Mouse (Mus musculus) embryo, embryonic 11 days (tissue): ENCODE measurements around the gene Fam184b.

ENCODE experiments used
- DNase-seq: peaks from one replicate; pipeline ENCODE4 v3.0.0-alpha.2; 2015

Fam184b gene

GRCm38 (mm10) chr5:45593276-45593675 is 46.1 kb downstream of the Fam184b start:
- DNase-seq = no peak

DNA sequence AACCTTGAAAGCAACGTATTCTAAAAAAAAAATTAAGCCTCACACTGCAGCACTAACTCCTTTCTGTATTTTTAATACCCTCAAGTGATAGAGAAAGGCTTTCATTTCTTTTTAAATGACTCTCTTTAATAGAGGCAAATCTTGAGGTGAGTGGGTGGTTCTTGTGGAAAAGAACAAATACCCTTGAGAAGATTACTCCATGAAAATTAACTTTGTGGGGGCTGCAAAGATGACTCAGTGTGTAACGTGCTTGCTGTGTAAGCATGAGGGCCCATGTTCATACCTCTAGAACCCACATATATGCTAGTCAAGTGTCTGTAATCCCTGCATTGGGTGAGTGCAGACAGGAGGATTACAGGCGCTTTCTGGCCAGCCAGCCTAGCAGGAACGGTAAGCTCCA is 49.3 kb downstream of the Fam184b start:
- no peak for DNase-seq

DNA sequence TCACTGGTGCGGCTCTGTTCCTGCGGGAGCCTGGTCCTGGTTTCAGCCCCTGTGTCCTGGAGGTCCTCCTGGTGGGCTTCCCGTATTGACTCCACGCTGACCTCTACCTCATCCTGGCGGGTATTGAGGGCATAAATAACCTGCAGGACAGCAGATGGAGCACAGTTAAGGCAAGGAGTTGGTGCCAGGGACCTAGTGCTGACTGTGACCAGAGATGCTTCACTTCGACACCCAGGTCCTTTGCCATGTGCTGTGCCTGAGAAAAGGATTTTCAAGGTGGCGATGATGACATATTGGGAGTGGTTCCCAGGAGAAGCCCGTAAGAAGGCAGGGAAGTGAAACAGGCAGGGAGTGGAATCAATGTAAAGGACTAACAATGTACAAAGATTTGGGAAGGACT is 54.8 kb downstream of the Fam184b start:
- no peak for DNase-seq

DNA sequence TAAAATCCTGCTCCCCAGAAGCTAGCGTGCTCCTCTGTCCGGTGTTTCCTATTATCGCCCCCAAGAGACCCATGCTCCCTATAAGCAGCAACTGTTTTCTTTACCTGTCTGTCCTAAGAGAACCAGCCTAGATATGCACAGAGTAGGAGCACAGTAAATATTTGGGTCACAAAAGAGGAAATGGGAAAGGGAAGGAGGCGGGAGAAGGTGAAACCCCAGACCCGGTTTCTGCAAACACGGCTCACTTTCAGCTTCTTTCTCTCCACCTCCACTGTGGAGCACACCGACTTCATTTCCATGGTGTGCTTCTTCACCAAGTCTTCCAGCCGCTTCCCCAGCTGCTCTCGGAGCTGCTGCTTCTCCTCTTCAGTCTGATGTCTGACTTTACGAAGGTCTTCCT is 59.1 kb downstream of the Fam184b start:
- DNase-seq = no peak

DNA sequence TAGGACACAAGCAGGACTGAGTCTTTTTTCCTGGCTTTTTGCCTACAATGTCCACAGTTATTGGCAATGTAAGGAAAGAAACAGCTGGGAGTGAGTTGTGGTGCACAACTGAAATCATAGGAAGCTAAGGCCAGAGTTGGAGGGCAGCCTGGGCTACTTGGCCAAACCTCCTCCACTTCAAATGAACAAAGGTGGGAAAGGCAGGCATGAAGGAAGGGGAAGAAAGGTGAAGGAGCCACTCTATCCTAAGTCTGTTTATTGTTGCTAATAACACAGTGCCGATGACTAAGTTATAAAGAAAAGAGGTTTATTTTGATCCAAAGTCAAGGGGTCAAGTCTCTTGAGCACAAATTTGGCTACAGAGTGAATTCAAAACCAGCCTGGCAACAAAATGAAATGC is 62.0 kb downstream of the Fam184b start:
- DNase-seq = no peak

DNA sequence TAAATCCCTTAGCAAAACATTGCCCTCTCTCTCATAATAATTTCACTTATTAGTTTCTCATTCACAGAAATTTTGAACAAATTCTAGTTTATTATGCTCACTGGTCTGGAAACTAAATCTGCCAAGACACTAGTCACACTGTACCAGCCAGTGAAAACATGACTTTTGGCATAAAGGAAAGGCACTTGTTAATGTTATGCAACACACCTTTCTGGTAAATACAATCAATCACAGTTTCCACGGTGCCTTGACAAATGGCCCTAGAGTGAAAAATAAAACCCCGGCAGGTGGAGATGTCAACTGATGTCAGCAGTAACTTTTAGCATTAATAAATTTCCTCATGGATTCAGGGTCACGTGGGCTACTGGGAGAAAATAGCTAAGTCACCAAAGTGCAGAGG is 62.7 kb downstream of the Fam184b start:
- DNase-seq = no peak

DNA sequence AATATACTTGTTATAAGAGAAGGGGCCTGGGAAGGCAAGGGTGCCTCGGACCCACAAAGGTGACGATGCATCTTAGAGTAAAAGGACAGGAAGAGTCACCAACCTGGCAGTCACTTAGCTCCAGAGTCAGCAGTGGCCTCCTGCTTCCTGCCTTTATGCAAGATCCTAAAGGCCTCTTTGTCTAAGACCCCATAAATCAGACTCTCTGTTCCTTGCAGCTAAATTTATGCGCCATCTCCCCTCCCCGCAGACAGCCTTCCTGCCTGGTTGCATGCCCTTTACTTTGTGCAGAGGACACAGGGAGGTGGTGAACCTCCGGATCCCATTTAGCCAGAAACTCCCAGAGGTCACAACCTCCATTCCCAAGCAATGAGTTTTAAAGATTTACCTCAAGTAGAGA is 66.6 kb downstream of the Fam184b start:
- peak; percentile 63 for DNase-seq

- DNase-seq = no peak
These were observed 73.6 kb downstream of the Fam184b start for GRCm38 (mm10) chr5:45565829-45566228.

DNA sequence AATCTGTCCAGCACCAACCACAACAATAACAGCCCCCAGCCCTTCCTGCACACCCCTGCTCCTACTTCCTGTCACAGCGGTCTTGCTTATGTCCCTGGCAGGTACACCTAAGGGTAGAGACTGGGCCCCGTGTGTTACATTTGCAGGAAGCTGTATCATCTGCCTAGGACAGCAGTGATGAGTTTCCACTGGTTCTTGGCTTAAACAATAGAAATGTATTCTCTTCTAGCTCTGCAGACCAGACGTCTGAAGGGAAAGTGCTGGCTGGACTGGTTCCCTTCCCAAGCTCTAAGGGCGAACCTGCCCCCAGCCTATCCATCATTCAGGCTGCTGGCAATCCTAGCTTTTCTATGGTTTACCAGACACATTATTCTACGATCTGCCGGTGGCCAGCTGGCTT is 75.4 kb downstream of the Fam184b start:
- DNase-seq = no peak

- DNase-seq = no peak
These were observed 89.8 kb downstream of the Fam184b start for GRCm38 (mm10) chr5:45549586-45549985.

- DNase-seq = peak; percentile 37
These were observed 96.0 kb downstream of the Fam184b start for GRCm38 (mm10) chr5:45543374-45543773.

- DNase-seq = no peak
These were observed 99.9 kb downstream of the Fam184b start for GRCm38 (mm10) chr5:45539502-45539901.

DNA sequence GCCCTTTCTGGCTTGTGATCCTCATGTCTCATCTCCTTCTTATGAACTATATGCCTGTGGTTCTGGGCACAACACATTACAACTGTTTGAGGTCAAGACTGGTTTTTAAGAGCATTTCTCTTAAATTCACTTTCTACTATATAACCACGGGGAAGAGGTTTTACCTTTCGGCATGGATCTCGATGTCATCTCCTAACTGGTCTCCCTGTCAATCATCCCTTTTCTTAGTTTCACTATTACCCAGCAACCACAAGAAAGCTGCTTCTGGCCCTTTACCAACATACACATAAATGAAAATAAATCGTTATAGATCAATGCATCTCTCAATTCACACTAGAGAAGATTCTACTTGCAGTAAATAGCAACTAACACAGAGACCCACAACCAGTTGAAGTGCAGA is 104.2 kb downstream of the Fam184b start:
- no peak for DNase-seq

GRCm38 (mm10) chr5:45534319-45535098 is 104.9 kb downstream of the Fam184b start:
- DNase-seq = peak; percentile 80

DNA sequence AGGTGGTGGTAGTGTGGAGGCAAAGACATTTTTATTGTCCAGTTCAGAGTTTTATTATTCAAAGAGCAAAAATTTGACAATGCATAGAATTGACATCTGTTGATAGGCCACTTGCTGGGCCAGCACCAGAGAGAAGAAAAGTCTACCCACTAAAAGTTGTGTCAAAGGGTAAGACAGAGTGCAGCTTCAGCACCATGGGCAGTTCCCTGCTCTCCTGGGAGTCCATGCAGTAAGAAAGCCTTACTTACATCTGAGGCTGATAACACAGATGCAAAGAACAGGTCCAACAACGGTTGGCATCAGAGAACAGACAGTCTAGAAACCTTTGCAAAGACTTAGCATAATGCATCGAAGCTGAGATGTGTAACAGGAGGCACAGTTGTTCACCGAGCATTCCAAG is 109.7 kb downstream of the Fam184b start:
- peak; percentile 42 for DNase-seq

DNA sequence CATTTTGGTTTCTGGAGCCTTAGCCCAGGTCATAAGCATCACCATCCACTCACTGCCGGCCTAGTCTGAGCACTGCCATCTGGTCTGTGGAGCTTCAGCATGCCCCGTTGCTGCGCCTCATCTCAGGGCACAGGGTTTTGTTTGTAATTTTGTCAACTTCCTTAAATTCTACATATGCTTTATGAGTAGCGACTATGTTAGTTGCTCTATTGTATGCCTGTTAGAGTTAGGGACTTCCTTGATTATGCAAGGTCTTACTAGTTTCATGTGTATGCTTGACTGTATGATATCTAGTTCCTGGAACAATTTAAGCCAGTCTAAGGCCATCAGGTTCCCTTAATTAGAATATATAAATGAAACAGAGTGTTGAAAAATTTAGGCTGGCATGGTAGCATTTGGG is 113.1 kb downstream of the Fam184b start:
- no peak for DNase-seq

DNA sequence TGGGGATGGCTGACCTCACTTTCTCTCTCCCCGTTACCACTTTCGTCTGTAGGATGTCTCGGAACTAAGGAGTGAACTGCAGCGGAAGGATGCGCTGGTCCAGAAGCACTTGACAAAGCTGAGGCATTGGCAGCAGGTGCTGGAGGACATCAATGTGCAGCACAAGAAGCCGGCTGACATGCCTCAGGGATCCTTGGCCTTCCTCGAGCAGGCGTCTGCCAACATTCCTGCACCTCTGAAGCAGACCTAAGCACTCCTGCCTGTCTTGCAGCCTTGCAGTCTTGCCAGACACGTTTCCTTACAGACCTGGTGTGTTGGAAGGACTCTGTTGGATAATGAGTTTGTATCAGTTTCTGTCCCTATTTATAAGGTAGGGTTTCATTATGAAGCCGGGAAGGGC is 114.3 kb downstream of the Fam184b start:
- DNase-seq = no peak

DNA sequence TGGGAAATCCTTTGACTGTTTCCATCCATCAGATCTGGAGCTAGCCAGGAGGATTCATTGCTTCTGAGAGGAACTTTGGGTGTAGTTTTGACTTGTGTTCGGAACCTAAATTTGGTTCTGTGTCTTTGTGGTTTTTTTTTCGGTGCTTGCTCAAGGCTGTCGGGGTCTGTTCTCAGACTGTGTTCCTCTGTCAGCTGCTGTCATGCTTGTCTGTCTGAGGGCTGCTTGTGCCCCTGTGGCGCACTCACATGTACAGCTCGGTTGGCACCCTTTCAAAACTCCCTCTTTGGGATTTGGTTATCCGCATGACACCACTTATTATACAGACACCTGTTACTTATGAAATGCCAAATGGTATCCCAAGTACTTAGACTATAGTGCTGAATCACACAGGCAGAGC is 117.8 kb downstream of the Fam184b start:
- no peak for DNase-seq

GRCm38 (mm10) chr5:45520809-45521110 is 118.7 kb downstream of the Fam184b start:
- DNase-seq = no peak

- peak; percentile 93 for DNase-seq
These were observed 119.2 kb downstream of the Fam184b start, which contains the start of gene Med28 for GRCm38 (mm10) chr5:45519960-45520808. Gene Med28, plus strand, starts transcription at chr5:45520229.

DNA sequence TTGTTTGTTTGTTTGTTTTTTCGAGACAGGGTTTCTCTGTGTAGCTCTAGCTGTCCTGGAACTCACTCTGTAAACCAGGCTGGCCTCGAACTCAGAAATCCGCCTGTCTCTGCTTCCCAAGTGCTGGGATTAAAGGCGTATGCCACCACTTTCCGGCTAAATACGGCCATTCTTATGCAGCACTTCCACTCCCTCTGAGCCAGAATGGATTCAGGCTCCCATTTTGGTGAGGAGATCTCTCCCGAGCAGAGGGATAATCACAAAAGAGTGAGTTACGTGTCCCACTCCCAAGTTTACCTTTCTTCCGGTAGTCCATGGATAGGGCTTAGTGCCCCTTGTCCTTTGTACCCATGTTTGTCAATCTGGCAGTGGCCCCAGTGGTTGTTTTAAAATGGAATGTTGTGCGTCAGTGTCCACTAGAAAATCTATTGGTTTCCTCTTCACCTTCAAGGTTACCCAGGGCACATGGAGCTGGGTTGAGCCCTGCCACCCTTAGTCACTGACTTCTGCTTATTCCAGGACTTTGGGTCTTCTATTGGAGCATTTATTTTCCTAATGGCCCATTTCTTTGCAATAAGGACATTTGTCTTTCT is 124.2 kb downstream of the Fam184b start:
- no peak for DNase-seq

DNA sequence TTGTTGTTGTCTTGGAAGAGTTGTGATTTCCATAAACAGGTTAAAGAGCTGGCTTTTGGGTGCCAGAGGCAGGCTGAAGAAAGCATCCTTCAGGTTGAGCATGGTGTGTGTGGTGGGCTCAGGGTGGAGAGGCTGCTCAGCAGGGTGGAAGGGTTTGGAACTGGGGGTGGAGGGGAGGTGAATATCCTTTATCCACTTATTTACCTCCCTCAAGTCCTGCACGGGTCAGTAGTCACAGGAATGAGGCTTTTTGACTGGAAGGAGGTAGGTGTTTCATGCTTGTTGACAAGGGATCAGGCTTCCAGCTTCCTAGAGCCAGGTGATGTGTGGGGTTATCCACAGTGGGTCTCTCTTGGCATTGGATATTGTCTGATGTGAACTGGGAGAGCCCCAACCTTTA is 124.8 kb downstream of the Fam184b start:
- no peak for DNase-seq

DNA sequence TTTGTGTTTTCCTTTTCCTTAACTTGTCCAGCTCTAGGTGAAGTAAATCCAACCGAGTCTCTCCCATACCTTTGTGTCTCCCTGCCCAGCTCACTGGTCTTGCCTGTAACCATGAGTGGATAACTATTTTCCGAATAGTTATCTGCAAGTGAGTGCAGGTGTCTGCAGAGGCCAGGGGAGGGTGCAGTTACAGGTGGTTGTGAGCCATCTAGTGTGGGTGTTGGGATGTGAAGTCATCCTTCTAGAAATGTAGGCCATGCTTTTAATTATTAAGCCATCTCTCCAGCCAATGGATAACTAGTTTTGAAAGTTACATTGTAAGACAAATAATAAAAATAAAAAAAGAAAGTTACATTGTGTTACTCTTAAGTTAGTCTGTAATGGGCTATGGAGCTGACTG is 125.9 kb downstream of the Fam184b start:
- no peak for DNase-seq

DNA sequence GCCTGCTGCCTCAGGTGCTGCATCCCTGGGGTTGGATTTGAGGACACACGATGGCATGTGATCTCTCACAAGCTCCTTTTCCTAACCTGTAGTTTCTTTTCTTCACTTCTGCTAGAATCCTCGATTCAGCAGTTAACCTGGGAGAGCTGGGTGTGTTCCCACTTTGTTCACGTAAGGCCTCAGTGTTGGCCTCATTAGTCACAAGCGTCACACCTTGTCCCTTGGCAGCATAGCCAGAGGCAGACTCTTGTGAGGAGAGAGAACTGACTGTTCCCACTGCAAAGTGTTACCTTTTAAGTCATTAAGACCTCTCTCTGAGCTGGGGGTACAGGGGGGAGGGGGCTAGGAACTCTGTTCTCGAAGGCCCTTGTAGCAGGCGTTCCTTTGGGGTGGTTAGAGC is 126.5 kb downstream of the Fam184b start:
- no peak for DNase-seq
